Mouse (Mus musculus) naive thymus-derived CD4-positive, alpha-beta T cell, adult 2 months (primary cell): ENCODE results near the gene Sec16a.

Source experiments
- DNase-seq: peaks from one replicate; pipeline ENCODE4 v3.0.0-alpha.2; 2011; ENCODE audit warnings: low read depth

The Sec16a gene

DNA sequence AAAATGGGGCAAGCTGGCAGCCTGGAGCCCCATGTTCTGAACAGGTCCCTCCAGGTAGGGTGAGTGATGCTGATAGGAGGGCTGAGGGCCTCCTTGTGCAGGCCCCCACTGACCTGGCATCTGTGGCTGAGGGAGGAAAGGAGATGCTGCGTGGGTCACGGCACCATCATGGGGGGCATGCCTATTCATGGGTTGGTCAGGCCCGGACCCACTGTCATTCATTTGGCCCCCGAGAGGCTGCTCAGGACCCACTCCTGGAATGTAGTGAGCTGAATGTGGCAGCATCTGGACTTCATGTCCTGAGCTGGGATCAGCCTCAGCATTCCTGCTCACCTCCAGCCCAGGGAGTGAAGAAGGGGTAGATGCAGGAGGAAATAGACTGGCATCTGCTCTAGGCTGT lies 3.8 kb downstream of the Sec16a start:
- no peak for DNase-seq

DNA sequence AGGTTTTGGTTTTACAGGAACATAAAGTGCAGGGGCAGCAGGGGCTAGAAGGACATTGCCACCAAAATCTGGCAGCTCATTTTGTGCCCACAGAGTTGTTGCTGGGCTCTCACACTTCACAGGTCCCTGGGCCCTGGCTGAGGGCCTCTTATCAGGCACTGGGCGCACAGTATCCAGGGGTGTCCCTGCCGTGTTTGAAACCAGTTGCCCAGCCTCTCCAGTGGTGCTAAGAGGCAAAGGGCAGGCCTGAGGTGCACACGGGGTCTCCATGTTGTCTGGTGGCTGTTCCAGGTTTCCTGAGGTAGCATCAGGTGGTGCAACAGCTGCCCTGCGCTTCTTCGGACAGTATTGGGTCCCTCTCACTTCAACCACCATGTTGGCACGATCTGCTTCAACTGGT lies 5.3 kb downstream of the Sec16a start:
- DNase-seq, result no peak

DNA sequence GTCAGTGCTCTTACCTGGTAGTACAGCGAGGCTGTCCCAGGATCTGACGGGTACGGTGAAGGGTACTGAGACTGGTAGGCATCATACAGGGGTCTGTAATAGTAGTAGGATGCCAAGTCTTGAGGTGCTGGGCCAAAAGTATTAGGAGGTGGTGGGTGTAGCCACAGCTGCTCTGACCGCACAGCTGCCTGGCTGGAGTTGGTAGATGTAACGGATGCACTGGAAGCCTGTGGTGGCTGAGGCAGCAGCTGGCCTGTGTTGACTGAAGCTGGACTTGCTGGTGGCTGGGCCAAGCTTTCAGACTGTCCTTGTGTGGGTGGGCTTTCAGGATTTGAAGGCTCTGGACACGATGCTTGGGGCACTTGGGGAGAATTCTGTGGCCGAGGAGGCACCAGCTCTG lies 6.6 kb downstream of the Sec16a start:
- no peak for DNase-seq

DNA sequence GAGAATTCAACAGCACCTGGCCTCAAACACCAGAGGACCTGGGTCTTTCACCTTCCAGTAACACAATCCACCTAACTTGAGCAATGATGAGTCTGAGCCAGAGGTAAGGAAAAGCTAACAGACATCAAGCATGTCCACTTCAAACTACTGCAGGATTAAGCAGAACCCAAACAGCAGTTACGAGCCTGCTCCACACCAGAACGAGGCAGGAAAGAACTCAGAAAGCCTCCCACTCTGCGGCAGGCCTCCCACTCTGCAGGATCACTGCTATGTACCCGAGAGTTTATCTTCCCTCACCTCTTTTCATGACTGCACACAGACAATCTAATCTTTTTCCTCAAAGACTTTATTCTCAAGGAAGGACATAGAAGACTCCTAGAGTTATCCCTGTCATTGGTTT lies 7.8 kb downstream of the Sec16a start:
- DNase-seq, result no peak

DNA sequence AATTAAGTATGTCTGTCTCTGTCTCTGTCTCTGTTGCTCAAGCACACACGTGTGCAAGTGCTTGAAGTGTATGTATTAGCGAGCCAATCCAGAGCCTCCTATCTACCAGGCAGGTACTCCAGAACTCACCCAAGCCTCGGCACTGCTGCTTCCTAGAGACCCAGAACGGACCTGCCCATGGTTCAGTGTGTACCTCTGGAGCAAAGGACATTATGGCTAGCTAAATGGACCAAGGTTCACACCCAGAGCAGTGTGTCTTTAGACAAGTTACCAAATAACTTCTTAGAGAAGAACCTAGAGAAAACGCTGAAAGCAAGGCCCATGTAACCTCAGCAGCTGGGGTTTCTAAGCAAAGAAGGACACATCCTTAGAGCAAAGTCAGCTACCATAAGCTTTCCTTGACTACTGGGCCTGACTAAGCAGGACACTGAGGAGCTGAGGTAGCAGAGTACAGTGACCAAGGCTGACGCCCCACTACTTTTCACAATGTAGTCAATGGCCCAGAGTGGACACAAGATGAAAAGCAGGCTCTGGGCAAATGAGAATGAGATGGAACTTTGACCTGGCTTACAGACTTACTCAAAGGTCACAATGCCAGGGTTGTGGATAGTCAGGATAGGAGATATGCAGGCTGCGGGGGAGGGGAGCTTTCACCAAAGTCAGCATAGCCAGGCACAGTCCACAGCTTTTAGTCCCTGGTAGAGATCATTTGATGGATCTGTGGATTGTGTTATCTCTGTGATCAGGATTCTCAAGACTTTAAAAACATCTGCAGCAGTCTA lies 10.0 kb downstream of the Sec16a start:
- no peak for DNase-seq

DNA sequence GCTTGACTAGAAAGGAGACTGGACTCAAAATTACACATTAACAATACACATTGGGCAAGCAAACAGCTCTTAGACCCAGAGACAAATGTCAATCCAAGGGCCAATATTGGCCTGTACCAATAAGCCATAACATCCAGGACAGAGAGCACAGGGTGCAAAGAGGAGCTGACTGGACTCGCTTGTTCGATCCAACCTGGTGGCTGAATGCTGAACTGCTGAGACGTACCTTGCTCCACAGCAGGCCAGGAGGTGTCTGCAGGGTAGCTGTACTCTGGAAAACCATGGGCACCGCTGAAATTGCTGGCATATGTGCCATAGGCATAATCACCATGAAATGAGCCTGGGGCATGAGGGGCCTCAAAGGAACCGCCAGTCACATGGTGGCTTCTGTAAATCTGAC lies 15.2 kb downstream of the Sec16a start:
- DNase-seq, result no peak

DNA sequence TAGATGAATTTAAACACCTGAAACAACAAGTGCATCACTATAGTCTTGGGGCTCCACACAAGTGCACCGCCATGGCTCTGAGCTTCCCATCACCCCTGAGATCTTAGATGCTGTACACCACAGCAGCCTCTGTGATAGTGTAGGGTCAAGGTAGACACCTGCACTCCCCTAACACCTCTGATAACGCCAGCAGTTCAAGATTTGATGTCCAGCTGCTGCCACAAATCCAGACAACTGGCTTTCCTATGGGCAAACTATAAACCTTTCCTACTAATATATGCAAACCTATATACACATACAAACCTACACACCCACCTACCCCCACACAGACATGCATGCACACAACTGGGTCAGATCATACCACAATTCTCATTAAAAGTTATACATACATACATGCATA lies 20.5 kb downstream of the Sec16a start:
- no peak for DNase-seq

DNA sequence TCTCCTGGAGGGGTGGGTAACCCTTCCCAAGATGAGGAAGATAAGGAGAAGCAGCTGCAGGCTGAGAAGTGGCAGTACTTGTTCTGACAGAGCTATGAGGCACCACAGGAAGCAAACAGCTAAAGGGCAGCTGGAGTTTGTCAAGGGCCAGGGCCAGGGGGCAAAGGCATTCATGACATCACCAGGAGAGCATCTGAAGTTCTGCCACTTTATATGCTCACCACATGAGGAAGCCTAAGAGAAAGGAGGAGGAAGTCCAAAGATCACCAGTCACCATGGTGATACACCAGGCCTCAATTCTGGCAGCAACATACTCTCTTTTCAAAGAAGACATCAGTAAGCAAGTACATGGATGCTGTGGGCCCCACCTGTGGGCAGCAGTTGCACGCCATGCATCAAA lies 21.9 kb downstream of the Sec16a start:
- DNase-seq, result no peak

DNA sequence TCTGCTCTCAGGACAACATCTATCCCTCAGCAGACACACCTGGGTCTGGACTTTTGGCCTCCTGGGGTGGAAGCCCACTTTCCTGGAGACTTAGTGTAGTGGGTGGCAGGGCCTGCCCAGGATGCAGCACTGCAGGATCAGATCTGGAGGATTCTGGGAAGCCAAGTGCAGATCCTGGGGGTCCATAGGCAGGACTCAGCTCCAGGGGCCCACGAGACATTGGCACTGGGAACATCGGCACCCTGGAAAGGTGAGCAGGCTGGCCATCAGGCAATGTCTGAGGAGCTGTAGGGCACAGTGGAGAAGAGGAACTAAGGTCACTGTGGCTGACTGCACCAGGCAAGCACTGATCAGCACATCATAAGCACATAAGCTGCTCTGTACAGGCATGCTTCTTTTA lies 23.0 kb downstream of the Sec16a start:
- DNase-seq, result no peak

DNA sequence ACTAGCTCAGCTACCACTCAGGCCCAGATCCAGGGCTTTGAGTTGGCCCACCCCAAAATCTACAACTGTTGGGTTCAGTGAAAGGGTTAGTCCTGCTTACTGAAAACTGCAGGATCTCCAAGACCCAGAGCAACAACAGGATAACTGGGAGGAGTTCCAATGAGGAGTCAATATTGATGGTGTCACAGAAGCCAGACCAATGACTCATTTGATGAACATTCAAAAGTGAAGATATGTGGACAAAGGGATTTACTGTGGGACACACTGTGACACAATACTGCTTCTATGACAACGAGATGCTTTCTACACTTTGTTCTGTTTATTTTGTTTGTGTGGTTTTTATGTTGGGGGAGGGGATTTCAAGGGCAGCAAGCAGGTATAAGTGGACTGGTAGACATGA lies 26.9 kb downstream of the Sec16a start:
- no peak for DNase-seq

DNA sequence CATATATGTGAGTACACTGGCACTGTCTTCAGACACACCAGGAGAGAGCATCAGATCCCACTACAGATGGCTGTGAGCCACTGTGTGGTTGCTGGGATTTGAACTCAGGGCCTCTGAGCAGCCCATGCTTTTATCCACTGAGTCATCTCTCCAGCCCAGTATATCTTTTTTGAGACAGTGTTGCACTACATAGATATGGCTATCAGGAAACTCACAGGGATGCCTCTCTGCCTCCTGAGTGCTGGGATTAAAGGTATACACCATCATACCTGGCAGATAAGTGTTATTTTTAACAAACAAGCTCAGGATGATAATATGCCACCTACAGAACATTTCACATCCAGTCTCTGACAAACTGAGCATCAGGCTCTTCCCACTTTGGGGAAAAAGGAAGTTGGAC lies 27.9 kb downstream of the Sec16a start:
- DNase-seq, result no peak

DNA sequence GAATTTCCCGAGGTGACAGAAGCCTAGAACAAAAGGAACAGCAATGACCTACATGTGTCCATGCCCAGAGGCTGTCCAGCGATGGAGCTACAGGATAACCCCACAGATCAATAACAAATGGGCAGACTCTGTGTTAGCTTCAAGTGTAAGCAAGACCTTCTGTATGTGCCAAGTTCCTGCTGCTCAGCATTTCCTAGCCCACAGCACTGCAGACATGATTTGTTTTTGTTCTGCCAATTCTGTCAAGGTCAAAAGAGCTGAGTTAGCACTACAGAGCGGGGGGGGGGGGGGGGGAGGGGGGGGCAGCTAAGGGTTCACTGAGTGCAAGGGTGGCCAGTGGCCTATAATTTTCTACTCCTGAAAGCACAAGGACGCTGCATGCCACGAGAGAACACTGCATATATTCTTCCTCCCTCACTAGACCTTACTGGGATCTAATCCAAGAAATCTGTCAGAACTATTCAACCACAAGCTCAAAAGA lies 34.0 kb downstream of the Sec16a start:
- no peak for DNase-seq

DNA sequence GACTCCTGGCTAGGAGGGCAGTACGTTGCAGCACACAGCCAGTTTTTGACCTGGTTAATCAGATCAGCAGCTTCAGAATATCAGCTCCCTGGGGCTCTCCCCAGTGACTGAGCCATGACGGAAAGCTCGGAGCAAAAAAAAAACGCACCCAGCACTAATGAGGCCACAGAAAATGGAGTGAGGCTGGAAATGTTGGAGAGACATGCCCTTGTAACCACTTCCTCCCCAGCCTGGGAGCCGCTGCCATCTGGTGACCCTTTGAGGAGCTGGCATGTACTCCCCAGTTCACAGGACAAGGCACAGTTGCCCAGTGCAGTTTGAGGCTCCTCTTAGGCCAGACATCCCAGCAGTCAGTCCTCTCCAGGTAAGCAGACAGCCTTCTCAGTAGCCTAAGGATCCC lies 34.9 kb downstream of the Sec16a start:
- DNase-seq, result no peak

DNA sequence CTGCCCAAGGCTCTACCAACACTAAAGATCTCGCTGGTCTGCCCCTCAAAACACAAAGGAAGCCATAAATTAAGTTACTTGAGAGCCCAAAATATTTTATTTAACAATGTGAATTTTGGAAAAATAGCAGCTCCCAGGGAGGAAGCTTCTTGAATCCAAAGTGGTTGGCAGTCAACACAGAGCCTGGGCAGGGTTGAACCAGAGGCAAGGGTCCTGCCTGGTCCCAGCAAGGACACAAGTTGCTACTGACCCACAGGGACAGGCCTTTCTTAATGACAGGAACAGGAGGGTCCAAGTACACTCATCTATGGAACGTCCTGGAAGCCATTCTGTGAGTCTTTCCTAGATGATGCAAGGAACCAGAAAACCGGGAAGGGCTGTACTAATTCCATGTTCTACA lies 35.7 kb downstream of the Sec16a start:
- no peak for DNase-seq

DNA sequence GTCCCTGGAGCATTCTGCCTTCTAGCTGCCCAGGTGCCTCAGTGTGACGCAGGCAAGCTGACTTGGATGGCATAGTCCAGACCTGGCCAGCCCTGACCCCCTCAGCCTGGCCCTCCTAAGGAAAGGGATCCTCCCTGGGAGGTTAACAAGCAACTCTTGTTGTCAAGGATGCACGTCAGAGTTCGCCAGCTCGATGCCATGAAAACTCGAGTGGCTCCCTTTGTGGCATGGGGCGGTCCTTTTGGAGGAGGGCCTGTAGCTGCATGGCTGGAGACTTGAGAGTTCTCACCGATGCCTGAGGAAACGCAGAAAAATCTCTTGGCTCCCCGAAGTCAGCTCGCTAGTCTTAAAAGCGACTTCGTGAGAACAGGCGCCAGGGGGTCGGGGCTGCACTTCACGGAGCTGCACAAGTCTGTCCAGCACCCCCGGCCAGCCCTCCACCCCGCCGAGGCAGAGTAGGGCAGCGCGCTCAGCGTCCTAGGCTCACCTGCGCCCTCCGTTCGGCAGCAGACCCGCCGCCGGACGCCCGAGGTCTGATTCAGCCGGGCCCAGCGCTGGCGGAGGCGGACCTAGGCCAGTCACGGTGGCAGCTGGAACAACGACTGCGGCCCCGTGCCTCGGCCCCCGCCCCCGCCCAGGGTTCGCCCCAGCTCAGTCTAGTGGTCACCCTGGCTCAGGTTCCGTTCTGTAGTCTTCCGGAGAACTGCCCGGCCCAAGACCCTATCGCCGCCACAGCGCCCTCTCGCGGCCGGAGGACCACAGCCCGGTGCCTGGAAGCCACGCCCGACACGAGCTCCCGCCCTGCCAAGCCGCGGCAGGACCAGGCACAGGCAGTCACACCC lies 36.3 kb downstream of the Sec16a start, which contains the start of gene Inpp5e:
TSS of gene Inpp5e (minus strand) at position 689 of the 842 bp plus-strand sequence.
- DNase-seq, result peak; percentile 94

DNA sequence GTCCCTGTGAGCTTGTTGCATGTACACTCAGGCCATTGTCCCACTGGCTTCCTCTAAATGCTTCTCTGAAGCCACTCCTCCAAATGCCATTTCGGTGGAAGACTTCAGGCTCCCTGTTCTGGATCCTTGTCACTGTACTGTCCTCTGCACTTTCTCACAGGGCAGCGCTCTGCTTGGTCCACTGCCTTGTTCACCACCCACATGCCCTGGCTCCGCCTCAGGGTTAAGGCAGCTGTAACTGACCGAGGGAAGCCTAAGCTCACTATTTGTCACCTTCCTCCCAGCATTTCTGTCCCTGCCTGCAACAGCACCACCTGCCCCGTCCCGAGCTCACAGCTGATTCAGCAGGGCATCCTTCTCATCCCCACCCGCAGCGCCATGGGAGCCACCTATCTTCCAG lies 41.7 kb downstream of the Sec16a start:
- no peak for DNase-seq

DNA sequence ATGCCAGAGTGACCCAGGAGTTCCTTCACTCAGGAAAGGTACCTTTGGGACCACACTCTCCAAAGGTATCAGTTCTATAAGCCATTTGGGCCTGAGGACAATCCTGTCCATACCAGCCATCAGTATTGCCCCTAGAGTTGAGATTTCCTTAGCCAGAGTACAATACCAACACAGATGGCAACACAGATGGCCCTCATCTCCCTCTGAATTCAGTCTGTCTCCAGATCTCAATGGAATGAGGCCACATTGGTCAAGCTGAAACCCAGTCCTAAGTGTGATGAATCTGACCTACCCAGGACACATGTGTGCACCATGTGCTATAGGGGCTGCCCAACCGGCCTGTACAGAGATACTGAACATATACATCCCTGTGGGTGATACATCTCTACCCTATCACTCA lies 42.8 kb downstream of the Sec16a start:
- DNase-seq, result no peak

DNA sequence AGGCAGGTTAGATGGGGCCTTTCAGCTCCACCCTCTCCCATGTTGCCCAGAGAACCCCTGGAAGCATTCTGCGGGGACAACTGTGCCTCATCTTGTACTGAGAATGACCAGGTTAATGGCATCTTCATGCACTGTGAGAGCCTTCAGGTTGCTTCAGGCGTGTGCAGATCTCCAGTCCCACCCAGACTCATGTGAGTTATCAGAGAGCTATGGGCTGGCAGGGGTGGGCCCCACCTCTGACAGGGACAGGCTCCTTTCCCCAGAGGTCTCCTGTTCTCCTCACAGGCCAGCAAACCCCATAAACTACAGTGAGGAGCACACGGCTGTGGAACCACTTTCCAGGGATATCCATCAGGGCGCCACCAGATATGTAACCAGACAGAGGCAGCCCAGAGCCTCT lies 44.0 kb downstream of the Sec16a start:
- DNase-seq, result no peak

DNA sequence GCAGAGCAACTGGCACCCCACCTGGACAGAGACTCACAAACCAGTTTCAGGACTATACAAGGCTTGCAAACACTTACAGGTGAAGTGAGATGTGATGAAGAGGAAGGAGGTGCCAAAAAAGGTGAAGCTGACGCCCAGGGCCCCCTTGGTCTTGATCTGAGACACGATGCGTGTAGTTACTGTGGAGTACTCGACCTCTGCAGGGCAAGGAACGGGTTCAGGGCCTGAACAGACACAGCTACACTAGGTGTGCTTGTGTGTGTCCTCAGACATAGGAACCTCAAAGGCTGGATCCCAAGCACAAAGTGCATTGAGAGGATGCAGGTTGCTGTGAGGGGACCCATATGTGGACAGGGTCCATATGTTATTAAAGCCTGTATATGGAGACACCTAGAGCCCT lies 44.7 kb downstream of the Sec16a start:
- DNase-seq, result no peak

DNA sequence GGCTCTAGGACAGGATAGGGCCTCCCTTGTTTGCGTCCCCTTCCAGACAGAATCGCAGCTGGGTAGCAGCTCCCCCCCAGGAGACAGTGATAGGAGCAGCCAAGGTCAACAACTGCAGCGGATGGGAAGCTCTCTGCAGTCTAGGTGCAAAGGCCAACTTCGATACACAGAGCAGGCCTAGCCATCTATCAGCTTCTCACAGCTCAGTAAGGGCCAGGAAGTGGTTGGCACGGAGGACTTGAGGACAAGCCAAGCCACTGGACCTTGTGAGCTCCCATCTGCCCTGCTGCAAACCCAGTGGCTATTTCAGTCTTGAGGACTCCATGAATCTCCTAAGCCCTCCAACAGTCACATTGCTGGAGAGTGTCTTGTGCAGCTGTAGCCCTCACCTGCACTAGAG lies 45.4 kb downstream of the Sec16a start:
- DNase-seq, result no peak

DNA sequence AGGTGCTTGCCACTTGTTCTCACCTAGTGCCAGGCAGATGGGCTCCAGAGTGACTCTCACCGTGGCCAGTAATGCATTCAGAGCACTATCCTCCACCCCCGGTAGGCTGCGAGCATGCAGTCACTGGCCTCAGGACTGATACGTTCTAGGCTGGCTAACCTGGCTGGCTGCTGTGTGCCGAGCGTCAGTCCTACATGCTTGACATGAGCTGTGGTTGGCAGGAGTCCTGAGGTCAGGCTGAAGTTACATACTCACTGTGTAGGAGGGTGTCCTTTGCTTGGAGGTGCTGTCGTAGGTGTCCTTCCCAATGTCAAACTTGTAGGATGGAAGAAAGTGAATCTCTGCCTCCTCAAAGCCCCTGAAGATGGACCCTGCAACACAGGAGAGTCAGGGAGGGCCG lies 46.0 kb downstream of the Sec16a start:
- DNase-seq, result no peak

DNA sequence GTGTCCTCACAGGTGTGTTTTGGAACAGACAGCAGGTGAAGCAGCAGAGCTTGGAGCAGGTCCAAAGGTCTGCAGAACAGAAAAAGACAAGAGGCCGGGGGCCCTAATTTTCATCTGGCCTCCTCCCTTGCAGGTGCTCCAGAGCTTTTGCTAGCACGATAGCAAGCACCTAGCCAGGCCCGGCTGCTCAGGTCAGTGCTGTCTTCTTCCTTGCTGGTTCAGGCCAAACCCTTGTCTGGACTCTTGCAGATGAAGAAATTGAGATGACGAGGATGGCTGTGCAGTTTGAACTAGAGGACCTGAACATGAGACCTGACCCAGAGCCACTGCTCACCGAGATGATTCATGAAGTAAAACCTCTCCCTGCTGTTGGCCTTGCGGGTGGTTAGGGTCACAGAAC lies 53.4 kb downstream of the Sec16a start:
- DNase-seq, result no peak

DNA sequence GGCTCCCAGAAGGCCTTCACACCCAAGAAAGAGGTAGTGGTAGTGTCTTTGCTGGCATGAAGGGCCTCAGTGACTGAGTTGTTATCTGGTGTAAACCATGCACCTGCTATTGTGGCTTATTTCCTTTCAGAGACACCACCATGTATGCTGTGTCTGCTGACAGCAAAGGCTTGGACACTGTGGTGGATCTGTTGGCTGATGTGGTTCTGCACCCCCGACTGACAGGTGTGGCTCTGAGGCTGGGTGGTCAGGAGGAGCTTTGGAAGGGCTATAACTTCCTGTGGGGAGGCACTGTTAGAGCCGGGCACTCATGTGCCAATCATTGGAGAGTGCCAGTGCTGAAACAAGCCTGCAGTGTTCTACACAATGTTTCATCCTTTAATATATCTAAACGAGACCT lies 54.1 kb downstream of the Sec16a start:
- DNase-seq, result no peak
